Mouse (Mus musculus) testis, adult 2 months (tissue): ENCODE measurements around the gene Pde9a. TPM values are rescaled to one million over a fixed set of nuclear protein-coding genes. Genes with fewer than 3 reads are reported as not detected.

Experiments used
- H3K27ac ChIP-seq: fragments of 200-500 bp; 2 replicates; pipeline ENCODE4 v1.5.1; 2012; ENCODE audit warnings: low read depth, low read length; ENCODE audit not compliant: control insufficient read depth, insufficient read depth
- H3K27me3 ChIP-seq: fragments of 200-500 bp; 2 replicates; pipeline ENCODE4 v1.6.1; 2012; ENCODE audit warnings: mild to moderate bottlenecking, low read length, moderate library complexity; ENCODE audit not compliant: control insufficient read depth, insufficient read depth
- H3K36me3 ChIP-seq: fragments of 200-500 bp; 2 replicates; pipeline ENCODE4 v1.6.1; 2012; ENCODE audit warnings: mild to moderate bottlenecking, low read length; ENCODE audit not compliant: control insufficient read depth, insufficient read depth
- H3K4me1 ChIP-seq: fragments of 200-500 bp; 2 replicates; pipeline ENCODE4 v1.6.1; 2012; ENCODE audit warnings: low read length; ENCODE audit not compliant: control insufficient read depth, insufficient read depth
- H3K4me3 ChIP-seq: fragments of 200-500 bp; 2 replicates; pipeline ENCODE4 v1.5.1; 2012; ENCODE audit warnings: low read depth, mild to moderate bottlenecking, low read length, moderate library complexity, mixed read lengths; ENCODE audit not compliant: control insufficient read depth
- CTCF ChIP-seq: fragments of 200-500 bp; IDR thresholded peaks from 2 replicates; pipeline ENCODE4 v1.5.1; 2012; ENCODE audit warnings: low read depth, mild to moderate bottlenecking, inconsistent platforms, low read length, moderate library complexity; ENCODE audit not compliant: control insufficient read depth, insufficient read depth, insufficient replicate concordance
- POLR2A ChIP-seq: fragments of 200-500 bp; IDR thresholded peaks from 2 replicates; pipeline ENCODE4 v1.6.1; 2012; ENCODE audit warnings: low read depth, mild to moderate bottlenecking, inconsistent platforms, low read length, moderate library complexity; ENCODE audit not compliant: control insufficient read depth
- polyA plus RNA-seq: library from polyadenylated mRNA; depleted of rRNA; stranded (reverse); fragments of >200 nt; gene quantifications from 2 replicates; pipeline ENCODE4 v1.2.3, GENCODE M21; 2012

Gene Pde9a
- polyA plus RNA-seq, 1 experiment: 3.8 TPM

- no peak overlapping the region for H3K27ac ChIP-seq
- TF ChIP-seq CTCF: no peak
- TF ChIP-seq POLR2A: no peak
- no peak overlapping the region for H3K4me3 ChIP-seq
- no peaks in the 10 kb centered on the region for H3K36me3 ChIP-seq
- peaks cover 5% of the 10 kb centered on the region for H3K4me1 ChIP-seq
- no peaks in the 10 kb centered on the region for H3K27me3 ChIP-seq
Measured at GRCm38 (mm10) chr17:31424358-31424757, 38.3 kb downstream of the Pde9a start.

- Histone ChIP-seq H3K27ac (no peak overlapping the region), H3K4me1 (peaks cover 5% of the 10 kb centered on the region)
Measured at GRCm38 (mm10) chr17:31424798-31425197, 38.8 kb downstream of the Pde9a start.

GRCm38 (mm10) chr17:31425827-31426698, 40.1 kb downstream of the Pde9a start:
- H3K4me1 ChIP-seq: peaks cover 5% of the 10 kb centered on the region
- no peaks in the 10 kb centered on the region for H3K27me3 ChIP-seq
- no peak overlapping the region for H3K4me3 ChIP-seq
- H3K36me3 ChIP-seq: no peaks in the 10 kb centered on the region
- TF ChIP-seq CTCF: no peak
- no peak for TF ChIP-seq POLR2A
- no peak overlapping the region for H3K27ac ChIP-seq

More at GRCm38 (mm10) chr17:31424798-31425197, 38.8 kb downstream of the Pde9a start:
- TF ChIP-seq POLR2A: no peak
- no peak for TF ChIP-seq CTCF
- no peaks in the 10 kb centered on the region for H3K36me3 ChIP-seq
- H3K27me3 ChIP-seq: no peaks in the 10 kb centered on the region
- no peak overlapping the region for H3K4me3 ChIP-seq

- Histone ChIP-seq H3K4me1 (peaks cover under 1% of the 10 kb centered on the region; the same call in 1 of the 2 replicates), H3K27ac (no peak overlapping the region), H3K27me3 (no peaks in the 10 kb centered on the region), H3K4me3 (no peak overlapping the region), H3K36me3 (no peaks in the 10 kb centered on the region)
- TF ChIP-seq CTCF (peak; percentile 86; the same call in 1 of the 2 replicates), POLR2A (no peak)
Measured at GRCm38 (mm10) chr17:31429402-31429801, 43.4 kb downstream of the Pde9a start.

- no peaks in the 10 kb centered on the region; the same call in 1 of the 2 replicates for H3K4me1 ChIP-seq
- H3K27me3 ChIP-seq: no peaks in the 10 kb centered on the region
- no peak overlapping the region for H3K4me3 ChIP-seq
- H3K36me3 ChIP-seq: no peaks in the 10 kb centered on the region
- no peak overlapping the region for H3K27ac ChIP-seq
- TF ChIP-seq CTCF (no peak), POLR2A (no peak)
Measured at GRCm38 (mm10) chr17:31432878-31433281, 46.9 kb downstream of the Pde9a start.

- TF ChIP-seq CTCF: no peak
- TF ChIP-seq POLR2A: no peak
- no peaks in the 10 kb centered on the region for H3K36me3 ChIP-seq
- no peak overlapping the region for H3K4me3 ChIP-seq
- no peaks in the 10 kb centered on the region for H3K27me3 ChIP-seq
- H3K4me1 ChIP-seq: no peaks in the 10 kb centered on the region; the same call in 1 of the 2 replicates
- H3K27ac ChIP-seq: no peak overlapping the region
Measured at GRCm38 (mm10) chr17:31433401-31433928, 47.5 kb downstream of the Pde9a start.

- H3K27me3 ChIP-seq: no peaks in the 10 kb centered on the region
- no peak overlapping the region for H3K27ac ChIP-seq
- TF ChIP-seq POLR2A (no peak), CTCF (no peak)
- no peak overlapping the region for H3K4me3 ChIP-seq
- H3K36me3 ChIP-seq: no peaks in the 10 kb centered on the region
- H3K4me1 ChIP-seq: no peaks in the 10 kb centered on the region; the same call in 1 of the 2 replicates
Measured at GRCm38 (mm10) chr17:31433978-31434797, 48.2 kb downstream of the Pde9a start.
